Mouse (Mus musculus): ENCODE results near the gene Mb21d2. TPM values are rescaled to one million over a fixed set of nuclear protein-coding genes. Genes with fewer than 3 reads are reported as not detected.

Mb21d2 gene
- total RNA-seq, 2 experiments from 2014 or later: 7.5 to 10.3 TPM

DNA sequence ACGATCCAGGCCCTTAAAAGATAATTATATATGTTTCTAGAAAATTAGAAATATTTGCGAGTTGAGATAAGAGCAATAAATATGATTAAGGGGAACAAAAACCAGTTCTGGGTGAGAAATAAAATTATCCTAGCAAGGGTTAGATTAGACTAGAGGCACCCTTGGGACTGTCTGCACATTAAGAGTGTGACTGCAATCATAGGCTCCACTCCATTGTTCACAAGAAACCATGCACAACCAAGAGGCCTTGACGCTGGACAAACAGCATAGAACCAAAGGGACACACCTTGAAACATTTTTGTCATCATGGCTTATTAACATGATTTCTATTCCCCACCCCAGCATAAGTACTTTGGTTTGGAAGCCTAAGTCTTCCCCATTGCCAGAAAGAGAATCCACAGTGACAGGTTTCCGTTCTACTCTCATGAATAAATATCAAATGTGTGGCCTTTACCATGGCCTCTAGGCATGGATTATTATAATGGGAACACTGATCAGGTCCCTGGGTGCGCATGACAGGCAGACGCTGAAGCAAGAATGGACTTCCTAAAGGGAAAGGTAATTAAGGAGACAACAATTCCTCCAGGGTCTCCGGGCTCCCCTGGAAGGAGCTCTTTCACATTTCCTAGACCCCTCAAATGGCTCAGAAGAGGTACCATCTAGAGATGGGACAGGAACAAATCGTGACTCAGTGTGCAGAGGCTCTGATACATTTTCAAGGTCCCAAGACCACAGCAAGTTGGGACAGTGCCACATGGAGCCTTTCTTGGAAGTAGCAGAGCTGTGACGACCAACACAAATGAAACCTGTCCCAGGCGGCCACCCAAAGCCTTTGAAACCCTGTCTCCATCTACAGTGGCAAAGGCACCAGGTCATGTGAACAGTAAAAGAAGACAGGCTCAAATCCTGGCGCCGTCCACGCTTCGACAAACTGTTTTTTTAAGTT lies 26.6 kb downstream of the Mb21d2 start:
- intact Hi-C loops (cut with DNase I): no loop called here

DNA sequence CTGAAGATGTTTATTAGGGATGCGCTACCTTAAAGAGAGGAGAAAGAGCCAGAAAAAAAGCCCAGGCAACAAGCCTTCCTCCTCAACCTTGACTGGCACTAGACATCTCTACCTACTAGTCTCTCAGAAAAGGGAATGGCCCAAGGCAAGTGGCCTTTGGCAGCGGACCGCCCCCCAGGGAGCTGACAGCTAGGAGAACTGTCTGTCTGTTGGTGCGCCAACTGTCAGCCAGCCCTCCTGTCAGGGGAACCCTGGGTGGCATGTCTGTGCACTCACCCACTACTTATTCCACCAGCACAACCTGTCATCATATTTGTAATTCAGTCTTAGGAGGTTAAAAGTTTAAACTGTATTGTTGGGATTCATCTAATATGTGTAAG lies 30.3 kb downstream of the Mb21d2 start:
- intact Hi-C loops (cut with DNase I): no loop called here
- no peak for DNase-seq

More for the DNA sequence above, 26.6 kb downstream of the Mb21d2 start:
- DNase-seq: no peak

- DNase-seq: peak; percentile 28 to 35
- intact Hi-C loops (cut with DNase I): no loop called here
These were observed 30.8 kb downstream of the Mb21d2 start for GRCm38 (mm10) chr16:28898509-28899160.

- intact Hi-C loops (cut with DNase I): no loop called here
- DNase-seq: no peak
These were observed 32.9 kb downstream of the Mb21d2 start for GRCm38 (mm10) chr16:28896571-28896970.

DNA sequence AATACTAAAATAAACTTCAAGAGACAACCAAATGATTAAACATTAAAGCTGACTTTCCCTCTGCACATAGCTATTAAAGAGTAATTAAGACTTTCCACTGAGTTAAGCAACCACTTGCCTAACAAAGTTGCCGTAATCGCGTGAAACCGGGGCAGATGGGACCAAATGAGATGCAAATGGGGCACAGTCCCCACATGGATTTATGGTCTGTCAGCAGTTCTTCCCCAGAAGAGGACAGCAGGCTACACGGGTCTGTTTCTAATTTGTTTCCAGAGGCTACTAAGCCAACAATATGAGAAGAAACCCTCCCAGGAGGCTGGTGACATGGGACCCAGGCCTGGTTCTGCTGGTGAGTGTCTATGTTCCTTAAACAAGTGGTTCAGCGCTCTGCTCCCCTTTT lies 34.6 kb downstream of the Mb21d2 start:
- no peak for DNase-seq
- intact Hi-C loops (cut with DNase I): no loop called here

DNA sequence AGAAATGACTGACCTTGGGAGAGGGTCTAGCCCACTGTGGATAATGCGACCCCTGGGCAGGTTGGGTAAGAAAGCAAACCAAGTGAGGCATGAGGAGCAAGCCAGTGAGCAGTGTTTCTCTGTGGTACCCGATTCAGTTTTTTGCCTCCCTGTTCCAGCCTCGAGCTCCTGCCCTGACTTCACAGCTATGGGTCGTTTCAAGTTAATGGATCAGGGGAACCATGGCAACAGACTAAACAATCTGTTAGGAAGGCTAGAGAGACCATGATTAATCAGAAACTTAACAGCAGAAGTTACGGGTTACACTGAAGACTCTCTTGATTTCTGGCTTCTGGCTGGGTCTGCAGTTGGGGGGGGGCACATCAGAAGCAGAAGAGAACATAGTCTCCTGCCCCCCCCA lies 36.2 kb downstream of the Mb21d2 start:
- intact Hi-C loops (cut with DNase I): no loop called here
- no peak for DNase-seq

GRCm38 (mm10) chr16:28886201-28886745 lies 43.2 kb downstream of the Mb21d2 start:
- DNase-seq: no peak
- intact Hi-C loops (cut with DNase I): no loop called here

- intact Hi-C loops (cut with DNase I): no loop called here
- DNase-seq: no peak
These were observed 44.0 kb downstream of the Mb21d2 start for GRCm38 (mm10) chr16:28885474-28885873.

DNA sequence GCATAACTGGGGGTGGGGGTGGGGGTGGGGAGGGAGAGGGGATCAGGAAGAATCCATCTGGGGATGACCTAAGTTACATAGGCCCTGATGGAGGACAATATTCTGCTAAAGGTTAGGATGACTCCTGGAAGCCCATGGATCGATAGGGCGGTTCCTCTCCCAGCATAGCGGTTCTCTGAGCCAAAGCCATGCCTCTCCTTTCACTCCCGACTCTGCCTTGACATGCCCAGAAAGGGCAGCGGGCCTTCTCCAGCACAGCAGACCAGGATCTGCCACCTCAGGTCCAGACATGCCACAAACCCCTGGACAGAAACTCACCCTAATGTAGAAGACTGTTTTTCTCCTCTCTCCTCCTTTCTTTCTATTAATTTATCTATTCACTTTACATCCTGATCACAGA lies 44.8 kb downstream of the Mb21d2 start:
- DNase-seq: no peak
- intact Hi-C loops (cut with DNase I): loop anchor here (5.0 kb wide), 1 partner anchor 43 kb away; the partner anchor contains the start of gene Mb21d2

GRCm38 (mm10) chr16:28883649-28884048 lies 45.8 kb downstream of the Mb21d2 start:
- DNase-seq: no peak
- intact Hi-C loops (cut with DNase I): loop anchor here (5.0 kb wide), 1 partner anchor 44 kb away; the partner anchor contains the start of gene Mb21d2

- no peak for DNase-seq
- intact Hi-C loops (cut with DNase I): loop anchor here (5.0 kb wide), 1 partner anchor 44 kb away; the partner anchor contains the start of gene Mb21d2
These were observed 46.6 kb downstream of the Mb21d2 start for GRCm38 (mm10) chr16:28882687-28883428.

- intact Hi-C loops (cut with DNase I): loop anchor here (5.0 kb wide), 1 partner anchor 46 kb away; the partner anchor contains the start of gene Mb21d2
These were observed 47.7 kb downstream of the Mb21d2 start for GRCm38 (mm10) chr16:28881787-28882186.

DNA sequence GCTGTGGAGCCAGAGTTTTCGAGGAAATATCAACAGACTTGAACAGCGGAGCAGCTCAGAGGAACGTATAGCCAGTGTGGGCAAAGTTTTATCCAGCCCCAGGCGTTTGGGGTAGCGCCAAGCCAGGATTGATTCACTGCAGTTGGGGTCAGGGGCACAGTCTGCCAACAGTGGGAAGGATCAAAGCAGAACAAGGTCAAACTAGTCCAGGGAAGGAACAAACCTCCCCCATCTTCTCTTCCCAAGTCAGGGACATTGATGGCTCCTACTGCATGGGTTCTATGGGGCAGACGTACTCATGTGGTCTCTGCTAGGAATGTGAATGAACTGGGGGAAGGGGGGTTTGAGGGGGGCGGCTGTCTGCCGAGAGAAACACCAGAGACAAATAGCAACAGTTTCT lies 48.7 kb downstream of the Mb21d2 start:
- no peak for DNase-seq
- intact Hi-C loops (cut with DNase I): loop anchor here (5.0 kb wide), 1 partner anchor 47 kb away; the partner anchor contains the start of gene Mb21d2

More at GRCm38 (mm10) chr16:28881787-28882186, 47.7 kb downstream of the Mb21d2 start:
- peak; percentile 24 to 28 for DNase-seq

DNA sequence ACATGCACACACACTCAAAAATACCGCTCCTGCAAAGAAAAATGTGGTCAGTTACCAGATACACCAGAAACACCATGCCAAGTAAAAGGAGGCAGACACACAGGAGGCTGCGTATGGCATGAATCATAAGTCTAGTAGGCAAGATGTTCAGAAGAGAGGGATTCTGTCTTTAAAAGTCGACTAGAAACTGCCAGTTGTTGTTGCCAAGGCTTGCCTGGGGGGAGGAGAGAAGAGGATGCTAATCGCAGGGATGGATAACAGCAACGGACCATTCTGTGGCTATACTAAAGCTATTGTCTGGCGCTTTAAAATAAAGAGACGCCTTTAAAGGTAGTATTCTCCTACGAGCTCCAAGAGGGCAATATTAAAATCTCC lies 49.2 kb downstream of the Mb21d2 start:
- intact Hi-C loops (cut with DNase I): loop anchor here (5.0 kb wide), 1 partner anchor 47 kb away; the partner anchor contains the start of gene Mb21d2
- no peak for DNase-seq

- intact Hi-C loops (cut with DNase I): loop anchor here (5.0 kb wide), 1 partner anchor 48 kb away; the partner anchor contains the start of gene Mb21d2
- no peak for DNase-seq
These were observed 49.7 kb downstream of the Mb21d2 start for GRCm38 (mm10) chr16:28879636-28880306.

- DNase-seq: no peak
- intact Hi-C loops (cut with DNase I): no loop called here
These were observed 52.3 kb downstream of the Mb21d2 start for GRCm38 (mm10) chr16:28877162-28877662.

DNA sequence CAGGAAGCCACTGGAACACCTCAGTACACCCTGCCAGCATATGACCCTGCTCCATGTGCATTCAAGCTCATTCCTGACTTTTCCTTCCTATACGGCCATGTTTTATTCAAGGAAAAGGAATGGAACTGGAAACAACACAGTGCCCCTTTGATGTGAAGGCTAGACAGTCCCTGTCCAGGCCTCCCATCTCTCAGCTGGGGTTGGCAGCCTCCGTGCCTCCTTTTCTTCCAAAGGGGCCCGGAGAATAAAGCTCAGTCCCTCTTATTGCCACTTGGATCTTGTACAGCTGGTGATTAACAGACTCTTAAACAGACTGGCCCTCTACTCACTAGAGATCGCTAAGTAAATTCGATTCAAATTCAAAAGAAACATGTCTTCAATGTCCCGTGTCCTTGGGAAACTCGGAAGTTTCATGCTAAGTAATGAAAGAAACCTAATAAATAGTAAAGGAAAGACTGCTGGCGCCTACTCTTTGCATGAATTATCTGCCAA lies 56.0 kb downstream of the Mb21d2 start:
- DNase-seq: no peak
- intact Hi-C loops (cut with DNase I): no loop called here

DNA sequence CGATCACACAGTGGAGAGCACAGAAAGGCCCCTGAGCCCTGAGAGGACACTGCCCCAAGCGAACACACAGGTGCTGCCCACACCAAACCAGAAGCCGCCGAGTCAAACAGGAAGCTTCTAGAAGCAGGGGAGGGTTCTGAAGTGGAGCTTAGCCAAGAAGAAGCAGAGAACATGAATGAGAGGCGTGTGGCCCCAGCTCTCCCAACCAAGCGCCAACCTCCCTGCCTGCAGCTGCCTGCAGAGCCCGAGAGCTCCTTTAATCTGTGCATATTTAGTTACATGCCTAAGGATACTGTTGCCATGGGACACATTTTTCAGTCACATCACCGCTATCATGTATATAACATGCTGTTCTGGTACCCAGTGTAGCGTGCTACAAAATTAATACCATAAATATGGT lies 58.6 kb downstream of the Mb21d2 start:
- DNase-seq: no peak
- intact Hi-C loops (cut with DNase I): no loop called here

DNA sequence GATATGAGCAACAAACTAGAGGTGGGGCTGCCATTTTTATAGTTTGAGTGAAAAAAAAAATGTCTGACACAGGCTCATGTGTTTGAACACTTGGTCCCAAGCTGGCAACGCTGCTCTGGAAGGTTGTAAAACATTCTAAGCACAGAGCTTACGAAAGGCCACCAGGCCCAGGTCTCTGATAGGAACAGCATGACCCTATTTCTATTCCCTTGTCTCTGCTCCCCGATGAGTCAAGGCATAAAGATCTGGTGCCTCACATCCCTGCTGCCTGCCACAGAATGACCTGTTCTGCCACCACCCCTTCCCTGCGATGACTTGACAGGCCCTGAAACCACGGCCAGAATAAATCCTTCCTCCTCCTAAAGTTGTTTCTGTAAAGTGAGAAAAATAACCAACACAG lies 59.0 kb downstream of the Mb21d2 start:
- intact Hi-C loops (cut with DNase I): no loop called here
- no peak for DNase-seq
